20 mouse cellular contexts compared by ENCODE assay signal in the genomic region with DNA sequence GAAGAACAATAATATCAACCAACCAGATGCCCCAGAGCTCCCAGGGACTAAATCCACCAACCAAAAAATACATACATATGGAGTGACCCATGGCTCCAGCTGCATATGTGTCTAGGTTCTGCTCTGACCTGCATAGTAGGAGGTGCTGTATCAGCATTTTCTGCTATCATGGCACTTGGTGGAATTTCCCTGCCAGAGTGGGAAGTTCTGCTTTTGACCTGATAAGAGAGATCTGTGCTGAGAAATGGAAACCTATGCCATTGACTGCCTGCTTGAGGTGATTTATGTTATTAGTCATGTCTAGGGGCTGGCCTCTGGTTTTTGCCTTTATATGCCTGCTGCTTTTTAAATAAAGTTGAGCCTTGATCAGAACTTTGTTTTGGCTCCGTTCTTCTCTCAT.
"Had no signal": no experiment of that assay in that cellular context is flagged by ENCODE, and none has a peak within 500 bp of the region (broad histone marks: within the 10 kb centered on the region; RNA-seq: fewer than 3 reads in every experiment).

No protein-coding gene starts in this region.

- DNase-seq: kidney, adult 9 months; kidney, postnatal 14 days; kidney, postnatal 4 days; liver; lung, adult 18-20 months; lung, postnatal 10 days; lung, postnatal 4 days; right cerebral cortex, adult 18-20 months; right cerebral cortex, postnatal 25 days; thymus, adult 18-20 months; thymus, postnatal 36 days had no signal

- H3K36me3 ChIP-seq: limb, embryonic 10.5 days; limb, embryonic 13.5 days; liver, embryonic 12.5 days; liver, embryonic 15.5 days; lung, embryonic 15.5 days; midbrain, embryonic 12.5 days; midbrain, embryonic 15.5 days; neural tube, embryonic 12.5 days; neural tube, embryonic 15.5 days had no signal

- H3K9ac ChIP-seq: limb, embryonic 13.5 days; liver, embryonic 12.5 days; liver, embryonic 15.5 days; lung, embryonic 15.5 days; midbrain, embryonic 12.5 days; midbrain, embryonic 15.5 days; neural tube, embryonic 12.5 days; neural tube, embryonic 15.5 days had no signal

- H3K27me3 ChIP-seq: limb, embryonic 13.5 days; liver, embryonic 12.5 days; liver, embryonic 15.5 days; lung, embryonic 15.5 days; midbrain, embryonic 12.5 days; midbrain, embryonic 15.5 days; neural tube, embryonic 12.5 days; neural tube, embryonic 15.5 days had no signal

- H3K4me3 ChIP-seq: limb, embryonic 10.5 days; limb, embryonic 13.5 days; liver, embryonic 12.5 days; liver, embryonic 15.5 days; lung, embryonic 15.5 days; midbrain, embryonic 12.5 days; midbrain, embryonic 15.5 days; neural tube, embryonic 12.5 days; neural tube, embryonic 15.5 days had no signal

- H3K9me3 ChIP-seq: limb, embryonic 10.5 days; limb, embryonic 13.5 days; liver, embryonic 12.5 days; liver, embryonic 15.5 days; lung, embryonic 15.5 days; midbrain, embryonic 12.5 days; midbrain, embryonic 15.5 days; neural tube, embryonic 12.5 days; neural tube, embryonic 15.5 days had no signal

- H3K27ac ChIP-seq: limb, embryonic 10.5 days; limb, embryonic 13.5 days; liver, embryonic 12.5 days; liver, embryonic 15.5 days; lung, embryonic 15.5 days; midbrain, embryonic 12.5 days; midbrain, embryonic 15.5 days; neural tube, embryonic 12.5 days; neural tube, embryonic 15.5 days had no signal

- ATAC-seq: liver, embryonic 12.5 days; midbrain, embryonic 15.5 days had no signal

- H3K4me1 ChIP-seq: limb, embryonic 10.5 days; limb, embryonic 13.5 days; liver, embryonic 12.5 days; liver, embryonic 15.5 days; lung, embryonic 15.5 days; midbrain, embryonic 12.5 days; midbrain, embryonic 15.5 days; neural tube, embryonic 12.5 days; neural tube, embryonic 15.5 days had no signal

- H3K4me2 ChIP-seq: limb, embryonic 13.5 days; liver, embryonic 12.5 days; liver, embryonic 15.5 days; lung, embryonic 15.5 days; midbrain, embryonic 12.5 days; midbrain, embryonic 15.5 days; neural tube, embryonic 12.5 days; neural tube, embryonic 15.5 days had no signal
